Mouse (Mus musculus): ENCODE measurements at regions not wholly inside any gene's neighbourhood (a gene's known extent, or its start where the extent isn't known, plus 50 kb on each side); places are given as distances from the start of the nearest gene placed in this dataset.

GRCm38 (mm10) chr2:51347086-51347485, 198.2 kb upstream of the Rnd3 start:
- Histone ChIP-seq H3K36me3 (ENCODE audit: control insufficient read depth, insufficient read depth, low read length) (no peaks in the 10 kb centered on the region), H3K4me1 (ENCODE audit: control insufficient read depth, insufficient read depth, low read length) (no peaks in the 10 kb centered on the region), H3K4me3 (ENCODE audit: insufficient read depth, low read depth, low read length) (no peak overlapping the region), H3K27ac (ENCODE audit: insufficient read depth, low read depth, low read length) (no peak overlapping the region), H3K27me3 (replicated peaks; ENCODE audit: control insufficient read depth, insufficient read depth, low read length) (no peaks in the 10 kb centered on the region)
- TF ChIP-seq CTCF (conservative IDR thresholded peaks at IDR 0.05; ENCODE audit: insufficient read depth, insufficient read length, low read depth, low read length) (no peak), POLR2A (IDR thresholded peaks at IDR 0.05; ENCODE audit: low read depth, low read length) (no peak)
- WGBS = 95% methylated on average over 1 of the region's 1 CpGs
- DNase-seq = no peak

- no peak overlapping the region for H3K27ac ChIP-seq (ENCODE audit: insufficient read depth, low read depth, low read length)
- no peaks in the 10 kb centered on the region for H3K27me3 ChIP-seq (replicated peaks; ENCODE audit: control insufficient read depth, insufficient read depth, low read length)
- H3K4me1 ChIP-seq (ENCODE audit: control insufficient read depth, insufficient read depth, low read length) = no peaks in the 10 kb centered on the region
- DNase-seq = no peak
- WGBS = 94% methylated on average over 1 of the region's 1 CpGs
- H3K36me3 ChIP-seq (ENCODE audit: control insufficient read depth, insufficient read depth, low read length) = no peaks in the 10 kb centered on the region
- no peak overlapping the region for H3K4me3 ChIP-seq (ENCODE audit: insufficient read depth, low read depth, low read length)
- no peak for TF ChIP-seq POLR2A (IDR thresholded peaks at IDR 0.05; ENCODE audit: low read depth, low read length)
- no peak for TF ChIP-seq CTCF (conservative IDR thresholded peaks at IDR 0.05; ENCODE audit: insufficient read depth, insufficient read length, low read depth, low read length)
Measured at GRCm38 (mm10) chr2:51342421-51342820, 193.5 kb upstream of the Rnd3 start.

GRCm38 (mm10) chr2:51334437-51334836, 185.5 kb upstream of the Rnd3 start:
- H3K36me3 ChIP-seq (ENCODE audit: control insufficient read depth, insufficient read depth, low read length) = no peaks in the 10 kb centered on the region
- no peak for DNase-seq
- WGBS = 72% methylated on average over 6 of the region's 6 CpGs
- no peak overlapping the region for H3K4me3 ChIP-seq (ENCODE audit: insufficient read depth, low read depth, low read length)
- no peaks in the 10 kb centered on the region for H3K27me3 ChIP-seq (replicated peaks; ENCODE audit: control insufficient read depth, insufficient read depth, low read length)
- H3K4me1 ChIP-seq (ENCODE audit: control insufficient read depth, insufficient read depth, low read length) = no peaks in the 10 kb centered on the region
- H3K27ac ChIP-seq (ENCODE audit: insufficient read depth, low read depth, low read length) = no peak overlapping the region
- TF ChIP-seq POLR2A (IDR thresholded peaks at IDR 0.05; ENCODE audit: low read depth, low read length) = no peak

- DNase-seq = no peak
- no peak overlapping the region for H3K27ac ChIP-seq (ENCODE audit: insufficient read depth, low read depth, low read length)
- TF ChIP-seq POLR2A (IDR thresholded peaks at IDR 0.05; ENCODE audit: low read depth, low read length) = no peak
- TF ChIP-seq CTCF (conservative IDR thresholded peaks at IDR 0.05; ENCODE audit: insufficient read depth, insufficient read length, low read depth, low read length) = no peak
- WGBS = 57% methylated on average over 8 of the region's 8 CpGs
- H3K36me3 ChIP-seq (ENCODE audit: control insufficient read depth, insufficient read depth, low read length) = no peaks in the 10 kb centered on the region
- H3K27me3 ChIP-seq (replicated peaks; ENCODE audit: control insufficient read depth, insufficient read depth, low read length) = no peaks in the 10 kb centered on the region
- no peaks in the 10 kb centered on the region for H3K4me1 ChIP-seq (ENCODE audit: control insufficient read depth, insufficient read depth, low read length)
- no peak overlapping the region for H3K4me3 ChIP-seq (ENCODE audit: insufficient read depth, low read depth, low read length)
Measured at GRCm38 (mm10) chr2:51327081-51327480, 178.2 kb upstream of the Rnd3 start.

DNA sequence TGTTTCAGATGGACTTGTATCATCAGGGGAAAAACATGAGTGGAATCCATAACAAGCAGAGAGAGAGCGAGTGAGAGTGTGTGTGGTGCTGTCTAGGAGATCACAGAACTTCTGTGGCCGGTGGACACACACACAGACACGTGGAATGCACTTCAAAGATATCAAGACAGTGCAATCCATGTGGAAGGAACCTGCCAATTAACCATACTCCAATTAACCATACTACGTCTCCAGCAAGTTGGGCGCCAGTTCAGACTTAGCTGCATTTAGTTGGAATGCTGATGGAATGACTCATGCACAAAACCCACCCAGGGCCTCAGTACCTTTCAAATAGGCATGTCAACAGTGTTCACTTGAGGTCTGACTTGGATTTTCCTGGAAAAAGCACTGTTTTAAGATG, 172.8 kb upstream of the Rnd3 start:
- no peaks in the 10 kb centered on the region for H3K27me3 ChIP-seq (replicated peaks; ENCODE audit: control insufficient read depth, insufficient read depth, low read length)
- TF ChIP-seq POLR2A (IDR thresholded peaks at IDR 0.05; ENCODE audit: low read depth, low read length) (no peak), CTCF (conservative IDR thresholded peaks at IDR 0.05; ENCODE audit: insufficient read depth, insufficient read length, low read depth, low read length) (no peak)
- 88% methylated on average over 5 of the region's 5 CpGs for WGBS
- H3K4me1 ChIP-seq (ENCODE audit: control insufficient read depth, insufficient read depth, low read length) = no peaks in the 10 kb centered on the region
- no peaks in the 10 kb centered on the region for H3K36me3 ChIP-seq (ENCODE audit: control insufficient read depth, insufficient read depth, low read length)
- no peak overlapping the region for H3K27ac ChIP-seq (ENCODE audit: insufficient read depth, low read depth, low read length)
- no peak overlapping the region for H3K4me3 ChIP-seq (ENCODE audit: insufficient read depth, low read depth, low read length)
- no peak for DNase-seq

DNA sequence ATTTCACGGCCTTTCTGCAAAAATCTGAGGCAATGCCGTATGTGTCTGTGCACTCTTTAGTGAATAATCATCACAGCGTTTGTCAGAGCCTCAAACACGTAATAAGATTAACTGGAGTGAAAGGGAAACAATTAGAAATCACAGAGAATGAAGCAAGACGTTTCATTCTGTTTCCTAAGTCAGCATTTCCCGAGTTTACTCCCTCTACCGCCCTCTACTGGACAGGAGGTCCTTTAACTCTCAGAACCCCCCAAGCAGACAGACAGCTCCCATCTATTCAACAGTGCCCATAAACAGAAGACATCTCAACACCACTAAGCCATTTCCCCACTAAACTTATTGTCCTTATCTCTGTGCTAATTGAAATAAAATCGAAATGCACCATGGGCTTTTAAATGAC, 167.5 kb upstream of the Rnd3 start:
- Histone ChIP-seq H3K36me3 (ENCODE audit: control insufficient read depth, insufficient read depth, low read length) (no peaks in the 10 kb centered on the region), H3K4me1 (ENCODE audit: control insufficient read depth, insufficient read depth, low read length) (no peaks in the 10 kb centered on the region), H3K27ac (ENCODE audit: insufficient read depth, low read depth, low read length) (no peak overlapping the region), H3K27me3 (replicated peaks; ENCODE audit: control insufficient read depth, insufficient read depth, low read length) (no peaks in the 10 kb centered on the region), H3K4me3 (ENCODE audit: insufficient read depth, low read depth, low read length) (no peak overlapping the region)
- DNase-seq = no peak
- TF ChIP-seq CTCF (conservative IDR thresholded peaks at IDR 0.05; ENCODE audit: insufficient read depth, insufficient read length, low read depth, low read length) (no peak), POLR2A (IDR thresholded peaks at IDR 0.05; ENCODE audit: low read depth, low read length) (no peak)
- WGBS = 89% methylated on average over 8 of the region's 8 CpGs

DNA sequence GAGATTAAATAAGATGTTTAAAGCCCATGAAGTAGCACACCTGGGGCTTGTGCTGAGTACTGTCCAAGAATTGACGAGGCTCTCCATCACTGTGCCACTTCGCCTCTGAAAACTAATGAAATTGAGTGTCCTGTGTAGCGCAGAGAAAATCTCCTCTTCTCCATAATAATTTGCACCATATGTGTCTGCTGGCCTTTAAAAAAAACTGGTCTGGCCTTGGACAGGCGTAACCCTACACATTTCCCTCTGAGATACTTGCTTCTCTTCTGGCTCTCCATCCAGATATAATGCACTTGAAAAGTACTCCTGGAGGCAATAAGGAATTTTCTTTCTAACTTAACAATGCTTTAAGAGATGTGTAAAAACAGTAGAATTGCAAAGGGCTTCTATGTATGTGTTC, 164.5 kb upstream of the Rnd3 start:
- H3K27me3 ChIP-seq (replicated peaks; ENCODE audit: control insufficient read depth, insufficient read depth, low read length) = no peaks in the 10 kb centered on the region
- no peaks in the 10 kb centered on the region for H3K4me1 ChIP-seq (ENCODE audit: control insufficient read depth, insufficient read depth, low read length)
- WGBS = 92% methylated on average over 4 of the region's 4 CpGs
- H3K36me3 ChIP-seq (ENCODE audit: control insufficient read depth, insufficient read depth, low read length) = no peaks in the 10 kb centered on the region
- DNase-seq = no peak
- H3K27ac ChIP-seq (ENCODE audit: insufficient read depth, low read depth, low read length) = no peak overlapping the region
- no peak for TF ChIP-seq POLR2A (IDR thresholded peaks at IDR 0.05; ENCODE audit: low read depth, low read length)
- no peak for TF ChIP-seq CTCF (conservative IDR thresholded peaks at IDR 0.05; ENCODE audit: insufficient read depth, insufficient read length, low read depth, low read length)
- H3K4me3 ChIP-seq (ENCODE audit: insufficient read depth, low read depth, low read length) = no peak overlapping the region

GRCm38 (mm10) chr2:51306257-51306656, 157.3 kb upstream of the Rnd3 start:
- no peaks in the 10 kb centered on the region for H3K27me3 ChIP-seq (replicated peaks; ENCODE audit: control insufficient read depth, insufficient read depth, low read length)
- no peaks in the 10 kb centered on the region for H3K4me1 ChIP-seq (ENCODE audit: control insufficient read depth, insufficient read depth, low read length)
- TF ChIP-seq POLR2A (IDR thresholded peaks at IDR 0.05; ENCODE audit: low read depth, low read length) (no peak), CTCF (conservative IDR thresholded peaks at IDR 0.05; ENCODE audit: insufficient read depth, insufficient read length, low read depth, low read length) (no peak)
- DNase-seq = no peak
- no peaks in the 10 kb centered on the region for H3K36me3 ChIP-seq (ENCODE audit: control insufficient read depth, insufficient read depth, low read length)
- H3K27ac ChIP-seq (ENCODE audit: insufficient read depth, low read depth, low read length) = no peak overlapping the region
- no peak overlapping the region for H3K4me3 ChIP-seq (ENCODE audit: insufficient read depth, low read depth, low read length)
- 80% methylated on average over 1 of the region's 1 CpGs for WGBS

Data from kidney, adult 2 months (tissue).